Mouse (Mus musculus) intestine, embryonic 14.5 days (tissue): Measurements from ENCODE around the gene Ptprd. TPM values are rescaled to one million over a fixed set of nuclear protein-coding genes. Genes with fewer than 3 reads are reported as not detected.

Source experiments
- microRNA-seq: library from miRNA; unstranded; fragments of <30 nt; microRNA quantifications from one replicate; pipeline ENCODE4, GENCODE M21; 2016
- polyA plus RNA-seq: library from polyadenylated mRNA; unstranded; fragments of >200 nt; fragmentation: Nextera tagmentation; extraction: Ambion mirVana; gene quantifications from 2 replicates; pipeline ENCODE4 v1.2.1, GENCODE M21; 2014

Ptprd gene
- polyA plus RNA-seq, 1 experiment from 2014 or later, result 19.4 TPM

Small RNAs within 50 kb of the gene (microRNA-seq; reads per million reads assigned to microRNA genes)
- gene Gm23159, result not detected
